Mouse (Mus musculus) midbrain, embryonic 14.5 days (tissue): ENCODE results near the gene Tbrg1. TPM values are rescaled to one million over a fixed set of nuclear protein-coding genes. Genes with fewer than 3 reads are reported as not detected.
A peak's percentile ranks its signal among the peaks of the same experiment; 100 is the strongest.

Source experiments
- ATAC-seq: fragments of 200-750 bp; cut with Nextera tagmentation; 2 replicates; pipeline ENCODE4 v1.8.0; 2017; ENCODE audit warnings: moderate number of reproducible peaks, moderate library complexity; ENCODE audit not compliant: low FRiP score, low TSS enrichment
- DNase-seq: peaks from one replicate; pipeline ENCODE4 v3.0.0-alpha.2; 2015
- H3K27ac ChIP-seq: fragments of 300-500 bp; sonication (generic); replicated peaks from 2 replicates; pipeline ENCODE4 v1.5.1; 2014; ENCODE audit warnings: mild to moderate bottlenecking, low read depth, low read length, moderate library complexity
- H3K27me3 ChIP-seq: fragments of 300-500 bp; sonication (generic); 2 replicates; pipeline ENCODE4 v1.6.1; 2014; ENCODE audit warnings: low read length, control low read depth, mixed read lengths; ENCODE audit not compliant: control insufficient read depth, insufficient read depth
- H3K36me3 ChIP-seq: fragments of 300-500 bp; sonication (generic); 2 replicates; pipeline ENCODE4 v1.6.1; 2014; ENCODE audit warnings: low read length, control low read depth; ENCODE audit not compliant: control insufficient read depth, insufficient read depth
- H3K4me1 ChIP-seq: fragments of 300-500 bp; sonication (generic); 2 replicates; pipeline ENCODE4 v1.6.1; 2014; ENCODE audit warnings: mild to moderate bottlenecking, antibody characterized with exemption, low read length, control low read depth; ENCODE audit not compliant: control insufficient read depth, insufficient read depth
- H3K4me2 ChIP-seq: fragments of 300-500 bp; sonication (generic); 2 replicates; pipeline ENCODE4 v1.6.1; 2014; ENCODE audit warnings: mild to moderate bottlenecking, low read length, moderate library complexity
- H3K4me3 ChIP-seq: fragments of 300-500 bp; sonication (generic); replicated peaks from 2 replicates; pipeline ENCODE4 v1.5.1; 2014; ENCODE audit warnings: low read depth, low read length
- H3K9ac ChIP-seq: fragments of 300-500 bp; sonication (generic); replicated peaks from 2 replicates; pipeline ENCODE4 v1.6.1; 2014; ENCODE audit warnings: mild to moderate bottlenecking, low read length, moderate library complexity
- H3K9me3 ChIP-seq: fragments of 300-500 bp; sonication (generic); 2 replicates; pipeline ENCODE4 v1.6.1; 2016; ENCODE audit warnings: low read length, control low read depth, mixed read lengths; ENCODE audit not compliant: control insufficient read depth
- WGBS: fragments of 180-500 bp; shearing (Covaris S2); extraction: QIAGEN DNeasy Blood & Tissue Kit; methylation state at CpG from one replicate; pipeline ENCODE4 v1.1.7; 2014; 5-methylcytosine and 5-hydroxymethylcytosine counted together
- polyA plus RNA-seq: library from polyadenylated mRNA; unstranded; fragments of >200 nt; fragmentation: Nextera tagmentation; extraction: Ambion mirVana; gene quantifications from 2 replicates; pipeline ENCODE4 v1.2.1, GENCODE M21; 2014

Tbrg1 gene
- polyA plus RNA-seq, 1 experiment from 2014 or later: 91.6 TPM

DNA sequence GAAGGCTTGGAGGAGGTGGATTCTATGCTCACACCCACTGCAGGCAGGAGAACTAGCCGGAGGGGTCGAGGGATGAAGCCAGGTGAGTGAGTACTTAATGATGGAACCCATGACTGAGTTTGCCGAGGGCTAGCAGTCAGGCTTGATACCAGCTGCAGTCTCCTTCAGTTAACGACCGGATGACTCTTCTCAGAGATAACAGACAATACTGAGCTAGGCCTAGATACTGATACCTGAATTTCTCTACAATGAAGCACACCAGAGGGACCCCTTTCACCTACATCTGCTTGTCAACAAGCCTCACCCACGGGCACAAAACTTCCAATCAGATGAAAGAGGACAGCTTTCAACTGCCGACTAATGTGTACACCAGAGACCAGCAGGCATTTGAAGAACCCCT lies 8.9 kb upstream of the Tbrg1 start:
- Histone ChIP-seq H3K4me2 (no peak overlapping the region), H3K4me1 (no peaks in the 10 kb centered on the region), H3K36me3 (no peaks in the 10 kb centered on the region), H3K9me3 (no peaks in the 10 kb centered on the region), H3K27me3 (no peaks in the 10 kb centered on the region), H3K9ac (no peak overlapping the region), H3K4me3 (no peak overlapping the region), H3K27ac (no peak overlapping the region)
- ATAC-seq (no peak), DNase-seq (no peak)
- 84% methylated on average over 7 of the region's 7 CpGs for WGBS

DNA sequence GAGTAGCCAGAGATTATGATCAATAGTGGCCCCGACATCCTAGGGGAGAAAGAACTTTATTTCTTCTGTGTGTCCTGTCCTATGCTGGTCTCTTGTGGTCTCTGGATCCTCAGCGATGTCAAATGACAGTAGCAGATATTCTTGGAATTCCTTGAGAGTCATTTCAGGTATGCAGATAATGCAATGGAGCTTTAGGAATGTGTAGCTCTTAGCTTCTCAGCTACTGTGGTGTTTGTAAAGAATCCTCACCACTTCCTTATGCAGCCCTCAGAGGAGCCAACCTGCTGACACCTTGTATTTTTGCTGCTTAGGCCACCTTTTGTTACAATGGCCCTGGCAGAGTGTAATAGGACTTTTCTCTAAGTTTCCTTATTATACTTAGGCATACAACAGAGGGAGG lies 7.5 kb upstream of the Tbrg1 start:
- Histone ChIP-seq H3K27ac (no peak overlapping the region), H3K4me2 (no peak overlapping the region), H3K9me3 (no peaks in the 10 kb centered on the region), H3K9ac (no peak overlapping the region), H3K4me1 (no peaks in the 10 kb centered on the region), H3K4me3 (no peak overlapping the region), H3K27me3 (no peaks in the 10 kb centered on the region), H3K36me3 (no peaks in the 10 kb centered on the region)
- DNase-seq (no peak), ATAC-seq (no peak)
- 83% methylated on average over 2 of the region's 2 CpGs for WGBS

DNA sequence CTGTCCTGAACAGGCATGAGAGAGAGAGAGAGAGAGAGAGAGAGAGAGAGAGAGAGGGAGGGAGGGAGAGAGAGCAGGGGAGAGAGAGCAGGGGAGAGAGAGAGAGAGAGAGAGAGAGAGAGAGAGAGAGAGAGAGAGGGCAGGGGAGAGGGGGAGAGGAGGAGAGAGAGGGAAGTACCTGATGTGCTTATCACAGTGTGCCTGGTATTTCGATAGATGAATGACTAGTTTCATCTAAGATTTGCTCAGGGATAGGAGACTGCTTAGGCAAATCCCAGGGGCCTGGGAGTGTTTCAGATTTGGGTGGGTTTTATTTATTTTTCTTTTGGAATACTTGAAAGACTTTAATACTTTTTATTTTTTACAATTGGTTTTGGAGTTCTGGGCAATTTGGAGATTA lies 6.1 kb upstream of the Tbrg1 start:
- Histone ChIP-seq H3K4me2 (no peak overlapping the region), H3K9me3 (no peaks in the 10 kb centered on the region), H3K9ac (no peak overlapping the region), H3K36me3 (no peaks in the 10 kb centered on the region), H3K27ac (no peak overlapping the region), H3K4me3 (no peak overlapping the region), H3K27me3 (no peaks in the 10 kb centered on the region), H3K4me1 (no peaks in the 10 kb centered on the region)
- no peak for DNase-seq
- no peak for ATAC-seq
- 76% methylated on average over 1 of the region's 1 CpGs for WGBS

DNA sequence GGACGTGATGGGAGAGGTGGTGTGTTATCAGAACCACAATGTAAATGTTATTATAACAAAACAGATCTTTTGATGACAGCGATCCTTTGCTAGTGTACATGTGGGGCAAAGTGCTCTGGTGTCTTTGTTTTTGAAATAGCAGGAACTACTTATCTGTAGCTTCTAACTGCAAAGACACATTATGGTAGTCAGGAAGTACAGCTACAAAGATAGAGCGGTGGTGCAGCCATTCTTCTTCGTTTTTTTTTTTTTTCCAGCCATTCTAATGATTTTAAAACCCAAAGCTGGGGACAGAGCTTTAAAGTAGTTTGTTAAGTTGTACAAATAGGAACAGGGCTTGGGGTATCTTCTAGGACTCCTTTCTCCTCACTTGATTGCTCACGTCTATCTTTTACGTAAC lies 2.3 kb upstream of the Tbrg1 start:
- ATAC-seq (no peak), DNase-seq (no peak)
- Histone ChIP-seq H3K4me1 (peaks cover 12% of the 10 kb centered on the region), H3K4me2 (no peak overlapping the region), H3K9ac (no peak overlapping the region), H3K27ac (no peak overlapping the region), H3K36me3 (peaks cover 4% of the 10 kb centered on the region; the same call in 1 of the 2 replicates), H3K27me3 (no peaks in the 10 kb centered on the region), H3K4me3 (no peak overlapping the region), H3K9me3 (no peaks in the 10 kb centered on the region)
- WGBS: 89% methylated on average over 6 of the region's 6 CpGs

DNA sequence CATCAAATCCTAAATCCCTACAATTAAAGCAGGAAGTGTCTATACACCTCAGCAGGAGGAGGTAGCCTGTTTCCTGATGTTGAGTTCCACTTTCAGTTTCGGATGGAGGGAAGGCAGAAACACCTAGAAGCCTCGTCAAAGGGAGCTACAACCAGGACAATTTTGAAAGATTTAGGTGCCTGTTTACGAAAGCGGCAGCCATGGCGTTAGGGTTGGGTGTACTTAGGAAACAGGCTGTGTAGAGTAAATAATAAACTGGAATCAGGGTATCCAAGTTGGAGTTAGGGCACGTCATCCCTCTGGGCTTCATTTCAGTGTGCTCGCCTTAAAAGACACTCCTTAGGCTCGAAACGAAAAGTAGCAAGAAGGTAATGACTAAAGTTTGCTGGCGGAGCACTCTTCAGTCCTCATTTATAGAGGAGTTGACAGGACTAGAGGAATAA lies 652 bp downstream of the Tbrg1 start:
- Histone ChIP-seq H3K4me2 (peak overlapping the region; percentile 90), H3K27me3 (no peaks in the 10 kb centered on the region), H3K9me3 (no peaks in the 10 kb centered on the region), H3K36me3 (peaks cover 28% of the 10 kb centered on the region), H3K4me1 (peaks cover 12% of the 10 kb centered on the region), H3K4me3 (peak overlapping the region; percentile 93), H3K27ac (peak overlapping the region; percentile 77; the same call in 1 of the 2 replicates), H3K9ac (peak overlapping the region; percentile 81)
- 3% methylated on average over 10 of the region's 10 CpGs for WGBS
- ATAC-seq (peak; percentile 16; the same call in 1 of the 2 replicates), DNase-seq (no peak)

DNA sequence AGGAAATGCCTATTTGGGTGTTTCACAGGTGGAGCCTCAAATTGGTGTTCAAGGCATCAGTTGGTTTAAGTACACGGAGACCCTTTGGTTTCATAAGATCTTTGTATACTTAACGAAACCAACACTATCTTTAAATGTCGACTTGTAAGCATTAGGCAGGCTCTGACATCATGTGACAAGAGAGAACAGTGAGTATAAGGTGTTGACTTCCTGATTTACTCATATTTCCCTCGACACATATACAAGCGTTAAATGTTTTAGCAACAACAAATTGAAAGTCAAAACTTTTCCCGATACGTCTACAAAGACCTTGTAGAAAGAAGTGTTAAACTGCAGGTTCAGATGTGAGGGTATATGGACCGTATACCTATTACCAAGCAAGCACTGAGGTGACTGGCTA lies 1.2 kb downstream of the Tbrg1 start:
- peak overlapping the region; percentile 90 for H3K4me2 ChIP-seq
- H3K9ac ChIP-seq: no peak overlapping the region
- no peaks in the 10 kb centered on the region for H3K9me3 ChIP-seq
- peak overlapping the region; percentile 93 for H3K4me3 ChIP-seq
- 74% methylated on average over 8 of the region's 8 CpGs for WGBS
- ATAC-seq (no peak), DNase-seq (no peak)
- no peaks in the 10 kb centered on the region for H3K27me3 ChIP-seq
- H3K27ac ChIP-seq: no peak overlapping the region
- H3K4me1 ChIP-seq: peaks cover 12% of the 10 kb centered on the region
- H3K36me3 ChIP-seq: peaks cover 33% of the 10 kb centered on the region

DNA sequence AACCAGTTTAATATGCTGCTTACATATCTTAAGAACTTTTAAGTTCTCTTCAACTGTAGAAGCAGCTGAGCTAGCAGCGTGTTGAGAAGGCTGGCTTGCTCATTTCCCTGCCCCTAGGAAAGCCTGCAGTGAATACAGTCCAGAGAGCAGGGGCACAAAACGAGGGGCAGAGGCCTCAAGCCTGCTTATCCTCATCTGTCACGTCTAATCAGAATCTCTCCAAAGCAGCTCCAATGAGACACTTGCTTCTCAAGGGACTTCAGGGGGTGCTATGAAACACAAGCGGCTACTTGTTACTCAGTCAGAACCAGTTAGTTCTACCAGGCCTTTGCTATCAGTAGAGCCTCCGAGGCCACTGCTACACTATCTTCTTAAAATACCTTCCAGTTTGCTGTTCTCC lies 3.3 kb downstream of the Tbrg1 start:
- DNase-seq (no peak), ATAC-seq (no peak)
- H3K36me3 ChIP-seq: peaks cover 54% of the 10 kb centered on the region

DNA sequence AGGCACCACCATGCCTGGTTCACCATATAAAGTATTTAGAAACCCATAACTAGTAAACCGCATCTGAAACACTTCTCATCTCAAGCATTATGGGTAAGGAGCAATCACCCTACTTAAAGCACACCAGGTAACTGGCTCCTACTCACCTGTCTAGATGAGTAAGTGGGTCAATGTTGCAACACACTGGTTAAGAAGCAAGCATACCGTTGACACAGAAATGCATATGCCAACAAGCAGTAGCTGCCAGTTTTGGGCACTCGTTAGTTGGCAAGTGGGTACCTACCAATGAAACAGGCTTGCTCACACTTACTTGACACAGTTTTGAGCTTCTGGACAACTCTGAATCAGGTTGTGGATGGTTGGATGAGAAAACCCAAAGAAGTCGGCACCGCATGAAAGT lies 6.5 kb downstream of the Tbrg1 start:
- Histone ChIP-seq H3K4me3 (no peak overlapping the region), H3K36me3 (peaks cover 78% of the 10 kb centered on the region), H3K9me3 (no peaks in the 10 kb centered on the region), H3K4me2 (no peak overlapping the region), H3K9ac (no peak overlapping the region), H3K27ac (no peak overlapping the region), H3K4me1 (no peaks in the 10 kb centered on the region), H3K27me3 (no peaks in the 10 kb centered on the region)
- DNase-seq: no peak
- 92% methylated on average over 5 of the region's 5 CpGs for WGBS
- no peak for ATAC-seq

More for the DNA sequence above, 3.3 kb downstream of the Tbrg1 start:
- peaks cover 12% of the 10 kb centered on the region for H3K4me1 ChIP-seq
- WGBS: 88% methylated on average over 5 of the region's 5 CpGs
- no peak overlapping the region for H3K9ac ChIP-seq
- no peak overlapping the region for H3K4me2 ChIP-seq
- no peaks in the 10 kb centered on the region for H3K9me3 ChIP-seq
- no peaks in the 10 kb centered on the region for H3K27me3 ChIP-seq
- H3K4me3 ChIP-seq: no peak overlapping the region
- no peak overlapping the region for H3K27ac ChIP-seq

DNA sequence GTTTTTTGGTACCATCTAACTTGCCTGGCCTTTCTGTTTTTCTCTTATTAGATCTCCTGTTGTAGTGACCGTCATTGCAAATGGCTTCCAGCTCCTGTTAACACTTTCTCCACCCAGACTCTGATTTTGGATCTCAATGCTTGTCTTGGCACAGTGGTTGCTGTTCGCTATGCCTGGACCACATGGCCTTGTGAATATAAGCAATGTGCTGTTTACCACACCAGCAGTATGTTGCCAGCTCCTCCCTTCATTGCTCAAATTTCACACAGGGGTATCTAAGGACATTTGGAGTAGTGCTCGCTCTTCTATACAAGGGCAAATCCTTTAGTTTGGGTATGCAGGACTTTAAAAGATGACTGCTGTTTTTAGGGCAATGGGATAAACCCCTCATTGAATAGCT lies 10.9 kb downstream of the Tbrg1 start:
- Histone ChIP-seq H3K9me3 (no peaks in the 10 kb centered on the region), H3K27me3 (no peaks in the 10 kb centered on the region), H3K4me2 (no peak overlapping the region), H3K4me3 (no peak overlapping the region), H3K9ac (no peak overlapping the region), H3K36me3 (peaks cover 47% of the 10 kb centered on the region), H3K27ac (no peak overlapping the region), H3K4me1 (no peaks in the 10 kb centered on the region)
- 92% methylated on average over 3 of the region's 3 CpGs for WGBS
- ATAC-seq (no peak), DNase-seq (no peak)
